Mouse (Mus musculus) adrenal gland, postnatal 0 days (tissue): ENCODE data around the gene Oser1. TPM values are rescaled to one million over a fixed set of nuclear protein-coding genes. Genes with fewer than 3 reads are reported as not detected.

Experiments
- polyA plus RNA-seq: library from polyadenylated mRNA; unstranded; fragments of >200 nt; fragmentation: Nextera tagmentation; extraction: Ambion mirVana; gene quantifications from 2 replicates; pipeline ENCODE4 v1.2.1, GENCODE M21; 2015

Gene Oser1
- 60.5 and 68.4 TPM in 2 replicates for polyA plus RNA-seq

DNA sequence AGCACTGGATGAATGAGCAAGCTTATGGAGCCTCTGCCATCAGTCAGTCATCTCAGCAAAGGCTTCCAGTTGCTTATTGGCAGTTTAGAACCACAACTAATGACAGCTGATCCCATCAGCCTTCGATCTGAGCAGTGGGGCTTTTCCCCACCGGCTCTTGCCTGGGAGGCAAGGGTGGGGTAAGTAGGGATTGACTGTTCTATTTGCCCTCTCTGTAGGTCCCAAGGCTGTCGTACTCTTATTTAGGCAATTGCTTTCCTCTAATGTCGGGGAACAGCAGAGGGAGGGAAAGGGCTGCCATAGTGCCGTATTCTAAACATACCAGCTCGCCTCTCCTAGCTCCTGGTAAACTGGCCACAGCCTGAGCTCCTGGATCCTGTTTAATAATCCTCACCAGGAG is at the start of gene Oser1:
Gene Oser1, minus strand, starts transcription at position 101 of the 400 bp plus-strand sequence.

DNA sequence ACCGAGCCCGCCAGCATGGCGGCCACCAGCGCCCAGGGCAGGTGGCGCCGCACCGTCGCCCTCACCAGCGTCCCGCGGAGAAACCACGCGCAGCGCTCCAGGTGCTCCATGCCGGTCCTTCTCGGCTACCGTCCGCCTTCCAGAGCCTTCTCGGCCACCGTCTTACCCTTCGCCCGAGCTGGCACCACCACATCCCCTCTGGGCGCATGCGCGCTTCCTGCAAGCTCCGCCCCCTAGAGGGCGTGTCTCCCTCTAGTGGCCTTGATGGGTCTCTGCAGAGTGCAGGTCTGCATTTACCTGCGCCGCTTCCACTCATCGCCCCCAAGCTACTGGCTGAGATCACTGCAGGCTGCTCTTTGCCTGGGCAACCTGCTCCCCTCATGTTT is 48.0 kb upstream of the Oser1 start, which contains the start of gene Fitm2:
Gene Fitm2, minus strand, starts transcription at position 164 of the 386 bp plus-strand sequence.

DNA sequence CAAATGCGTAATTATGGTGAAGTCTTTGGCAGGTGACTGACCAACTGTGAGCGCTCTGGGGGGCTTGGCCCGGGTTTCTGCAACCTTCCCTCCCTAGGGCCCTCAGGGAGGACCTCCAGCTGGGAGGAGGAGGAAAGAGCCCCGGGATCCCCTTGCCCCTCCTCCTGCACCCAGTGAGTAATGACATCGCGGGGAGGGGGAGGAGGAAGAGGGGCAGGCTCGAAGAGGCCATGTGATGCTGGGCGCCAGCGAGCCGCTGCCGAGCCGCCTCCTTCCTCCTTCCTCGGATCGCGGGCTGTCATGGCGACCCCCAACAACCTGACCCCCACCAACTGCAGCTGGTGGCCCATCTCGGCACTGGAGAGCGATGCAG is 13.7 kb upstream of the Oser1 start, which contains the start of gene Gdap1l1:
Gene Gdap1l1, plus strand, starts transcription at position 231 of the 373 bp plus-strand sequence.

DNA sequence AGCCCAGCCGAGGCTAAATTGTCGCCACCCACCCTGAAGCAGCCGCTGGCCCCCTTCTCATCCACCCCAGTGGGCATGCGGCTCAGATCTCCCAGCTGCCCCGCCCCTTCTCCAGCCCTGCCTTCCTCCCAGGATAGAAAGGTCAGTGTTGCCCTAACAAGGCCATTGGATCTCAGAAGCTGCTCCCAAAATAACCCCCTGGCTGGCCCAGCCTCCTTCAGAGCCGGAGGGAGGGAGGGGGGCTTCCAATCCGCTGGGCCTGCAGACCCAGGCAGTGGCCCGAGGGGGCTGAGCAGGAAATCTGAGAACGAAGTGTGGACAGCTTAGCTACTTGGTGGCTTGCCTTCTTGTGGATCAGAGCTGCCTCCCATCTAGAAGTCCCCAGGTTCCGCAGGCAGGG is 26.6 kb downstream of the Oser1 start, which contains the start of gene Jph2:
Gene Jph2, minus strand, starts transcription at position 89 of the 400 bp plus-strand sequence.

Other genes starting within 250 kb of the Oser1 start
- gene Tox2, start 221.6 kb downstream of the Oser1 start, polyA plus RNA-seq, result 8.6 and 11.5 TPM in 2 replicates
- gene Jph2, start 26.7 kb downstream of the Oser1 start, polyA plus RNA-seq, result 1.9 and 2.5 TPM in 2 replicates
- gene Gdap1l1, start 13.8 kb upstream of the Oser1 start, polyA plus RNA-seq, result 11.5 and 20.5 TPM in 2 replicates
- gene Fitm2, start 47.9 kb upstream of the Oser1 start, polyA plus RNA-seq, result 9.1 and 18.7 TPM in 2 replicates
- 0.16 and 0.25 TPM in 2 replicates for gene R3hdml, start 67.6 kb upstream of the Oser1 start, polyA plus RNA-seq
- gene Hnf4a, start 82.1 kb upstream of the Oser1 start, polyA plus RNA-seq, result 0.75 and 1.8 TPM in 2 replicates
- gene Ttpal, start 177.6 kb upstream of the Oser1 start, polyA plus RNA-seq, result 11.5 and 13.9 TPM in 2 replicates
- gene Serinc3, start 220.4 kb upstream of the Oser1 start, polyA plus RNA-seq, result 83.9 and 126 TPM in 2 replicates
- gene Pkig, start 233.7 kb upstream of the Oser1 start, polyA plus RNA-seq, result 146 and 150 TPM in 2 replicates